Mouse (Mus musculus) forebrain, postnatal 0 days (tissue): ENCODE results near the gene Cfap77. TPM values are rescaled to one million over a fixed set of nuclear protein-coding genes. Genes with fewer than 3 reads are reported as not detected.

Experiments used
- ATAC-seq: fragments of 200-750 bp; cut with Nextera tagmentation; 2 replicates; pipeline ENCODE4 v1.8.0; 2017; ENCODE audit warnings: mild to moderate bottlenecking, moderate library complexity
- DNase-seq: peaks from one replicate; pipeline ENCODE4 v3.0.0-alpha.2; 2015
- H3K27ac ChIP-seq: fragments of 300-500 bp; sonication (generic); 2 replicates; pipeline ENCODE4 v1.5.1; 2014; ENCODE audit warnings: low read depth, mild to moderate bottlenecking, antibody characterized with exemption, low read length, moderate library complexity, mixed read lengths
- H3K27me3 ChIP-seq: fragments of 300-500 bp; sonication (generic); 2 replicates; pipeline ENCODE4 v1.6.1; 2014; ENCODE audit warnings: mild to moderate bottlenecking, low read length, mixed read lengths; ENCODE audit not compliant: insufficient read depth
- H3K36me3 ChIP-seq: fragments of 300-500 bp; sonication (generic); 2 replicates; pipeline ENCODE4 v1.6.1; 2014; ENCODE audit warnings: mild to moderate bottlenecking, moderate library complexity; ENCODE audit not compliant: insufficient read depth
- H3K4me1 ChIP-seq: fragments of 300-500 bp; sonication (generic); 2 replicates; pipeline ENCODE4 v1.6.1; 2014; ENCODE audit warnings: antibody characterized with exemption; ENCODE audit not compliant: insufficient read depth
- H3K4me2 ChIP-seq: fragments of 300-500 bp; sonication (generic); 2 replicates; pipeline ENCODE4 v1.6.1; 2014; ENCODE audit warnings: low read depth, mild to moderate bottlenecking, moderate library complexity
- H3K4me3 ChIP-seq: fragments of 300-500 bp; sonication (generic); 2 replicates; pipeline ENCODE4 v1.5.1; 2014; ENCODE audit warnings: low read depth, low read length, mixed read lengths
- H3K9ac ChIP-seq: fragments of 300-500 bp; sonication (generic); 2 replicates; pipeline ENCODE4 v1.6.1; 2014; ENCODE audit warnings: mild to moderate bottlenecking
- H3K9me3 ChIP-seq: fragments of 300-500 bp; sonication (generic); 2 replicates; pipeline ENCODE4 v1.6.1; 2016; ENCODE audit warnings: low read length
- CTCF ChIP-seq: sonication (generic); IDR thresholded peaks from 2 replicates; pipeline ENCODE4 v1.5.1; 2016; ENCODE audit warnings: antibody characterized with exemption, control low read depth, low read depth
- WGBS: fragments of 180-500 bp; shearing (Covaris S2); extraction: QIAGEN DNeasy Blood & Tissue Kit; methylation state at CpG from one replicate; pipeline ENCODE4 v1.1.7; 2014; 5-methylcytosine and 5-hydroxymethylcytosine counted together
- polyA plus RNA-seq: library from polyadenylated mRNA; unstranded; fragments of >200 nt; fragmentation: Nextera tagmentation; extraction: Ambion mirVana; gene quantifications from 2 replicates; pipeline ENCODE4 v1.2.1, GENCODE M21; 2015
- total RNA-seq: library from RNA; depleted of rRNA; stranded (reverse); fragments of >200 nt; gene quantifications from 2 replicates; pipeline ENCODE4 v1.2.3, GENCODE M21; 2014

Gene Cfap77
- total and polyA plus RNA-seq, 2 experiments from 2014 or later, result 0.57 to 0.59 TPM

DNA sequence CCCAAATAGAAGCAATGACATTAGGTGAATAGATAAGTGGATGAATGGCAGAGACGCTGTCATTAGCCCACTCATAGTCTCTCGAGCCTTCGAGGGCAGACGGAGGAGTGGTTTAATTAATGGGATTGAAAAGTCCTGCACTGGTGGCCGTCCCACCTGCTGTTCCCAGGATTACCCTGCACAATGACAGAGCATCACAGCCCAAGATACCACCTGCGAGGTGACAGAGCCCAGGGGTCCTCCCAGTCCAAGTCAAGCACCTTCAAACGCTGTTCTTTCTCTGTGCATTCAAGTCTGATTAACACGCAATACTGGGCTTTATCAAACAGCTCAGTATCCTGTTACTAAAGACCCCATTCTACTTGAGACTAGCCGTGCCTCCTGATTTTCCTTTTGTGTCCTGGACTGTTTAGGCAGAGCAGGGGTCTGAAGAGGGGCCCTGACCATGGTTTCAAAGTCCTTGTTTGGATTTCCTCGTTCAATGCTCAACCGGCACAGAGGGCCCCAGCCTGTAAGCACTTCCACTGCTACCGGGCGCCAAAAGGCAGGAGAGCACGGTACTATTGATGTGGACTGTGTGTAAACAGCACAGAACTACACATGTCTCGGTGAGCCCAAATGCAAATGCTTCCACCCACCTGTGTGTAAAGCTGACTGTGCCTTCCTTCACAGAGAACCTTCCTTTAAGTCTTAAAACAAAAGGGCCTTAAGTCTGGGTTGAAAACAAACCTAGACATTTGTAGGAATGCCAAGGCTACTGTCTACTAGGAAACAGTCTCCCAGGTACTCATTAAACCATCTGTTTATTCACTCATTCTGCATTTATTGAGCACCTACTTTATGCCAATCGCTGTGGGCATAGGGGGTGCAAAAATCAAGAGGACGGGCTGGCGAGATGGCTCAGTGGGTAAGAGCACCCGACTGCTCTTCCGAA is 20.1 kb downstream of the Cfap77 start:
- Histone ChIP-seq H3K9me3 (no peaks in the 10 kb centered on the region), H3K4me3 (no peak overlapping the region), H3K27me3 (peaks cover 31% of the 10 kb centered on the region), H3K4me2 (no peak overlapping the region), H3K4me1 (no peaks in the 10 kb centered on the region), H3K36me3 (no peaks in the 10 kb centered on the region), H3K9ac (no peak overlapping the region), H3K27ac (no peak overlapping the region)
- WGBS, result 30% methylated on average over 20 of the region's 20 CpGs
- TF ChIP-seq CTCF, result no peak
- DNase-seq, result no peak
- no peak for ATAC-seq

DNA sequence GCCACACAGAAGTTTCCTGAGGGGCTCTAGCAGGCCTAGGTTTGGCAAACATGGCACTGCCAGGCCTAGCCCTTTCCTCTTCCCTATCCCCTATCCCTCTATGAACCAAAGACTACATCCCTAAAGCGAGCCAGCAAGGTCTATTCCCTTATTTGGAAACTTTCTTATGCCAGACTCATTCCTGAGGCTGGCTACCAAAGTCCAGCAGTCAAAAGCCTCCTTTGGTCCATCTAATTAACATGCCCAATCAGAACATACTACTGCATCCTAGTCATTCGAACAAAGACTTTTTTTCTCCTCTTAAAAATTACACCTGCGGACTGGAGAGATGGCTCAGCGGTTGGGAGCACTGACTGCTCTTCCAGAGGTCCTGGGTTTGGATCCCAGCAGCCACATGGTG is 22.9 kb downstream of the Cfap77 start:
- Histone ChIP-seq H3K4me2 (no peak overlapping the region), H3K27me3 (peaks cover 12% of the 10 kb centered on the region; the same call in 1 of the 2 replicates), H3K4me1 (no peaks in the 10 kb centered on the region), H3K27ac (no peak overlapping the region), H3K9me3 (no peaks in the 10 kb centered on the region), H3K36me3 (no peaks in the 10 kb centered on the region), H3K4me3 (no peak overlapping the region), H3K9ac (no peak overlapping the region)
- 88% methylated on average over 4 of the region's 4 CpGs for WGBS
- TF ChIP-seq CTCF, result no peak
- DNase-seq (no peak), ATAC-seq (no peak)

DNA sequence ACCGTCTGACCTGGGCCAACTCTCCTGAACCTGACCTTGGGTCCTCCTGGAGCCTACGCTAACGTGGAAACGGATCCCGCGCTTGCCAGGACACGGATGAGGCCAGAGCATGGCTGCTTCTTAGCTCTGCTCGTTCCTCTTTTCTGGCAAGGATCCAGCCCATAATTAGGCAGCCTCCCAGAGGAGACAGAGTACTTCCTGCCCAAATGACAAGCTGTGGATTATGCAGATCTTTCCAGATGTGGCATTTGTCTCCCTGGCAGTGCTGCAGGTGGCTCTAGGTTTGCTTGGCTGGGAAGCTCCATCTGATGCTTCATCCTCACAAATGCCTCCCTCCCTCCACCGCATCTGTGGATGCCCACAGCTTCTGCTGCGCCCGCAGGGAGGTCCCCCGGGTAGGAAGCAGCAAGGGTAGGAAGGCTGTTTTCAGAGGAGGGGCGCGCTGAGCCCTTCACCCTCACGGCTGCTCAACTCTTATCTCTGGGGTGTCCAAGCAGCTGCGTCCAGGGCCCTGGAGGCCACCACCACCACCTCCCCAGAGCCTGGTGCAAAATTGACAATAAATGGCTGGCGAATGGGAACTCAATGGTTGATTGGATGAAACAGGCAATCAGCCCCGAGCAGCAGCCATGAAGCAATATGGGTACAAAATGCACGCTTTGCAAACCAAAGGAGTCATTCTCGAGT is 24.7 kb downstream of the Cfap77 start:
- Histone ChIP-seq H3K27ac (no peak overlapping the region), H3K4me3 (no peak overlapping the region), H3K4me2 (no peak overlapping the region), H3K9me3 (no peaks in the 10 kb centered on the region), H3K27me3 (peaks cover 3% of the 10 kb centered on the region; the same call in 1 of the 2 replicates), H3K9ac (no peak overlapping the region), H3K36me3 (no peaks in the 10 kb centered on the region), H3K4me1 (no peaks in the 10 kb centered on the region)
- ATAC-seq (peak; percentile 54), DNase-seq (peak; percentile 70)
- 30% methylated on average over 20 of the region's 20 CpGs for WGBS
- TF ChIP-seq CTCF, result no peak

DNA sequence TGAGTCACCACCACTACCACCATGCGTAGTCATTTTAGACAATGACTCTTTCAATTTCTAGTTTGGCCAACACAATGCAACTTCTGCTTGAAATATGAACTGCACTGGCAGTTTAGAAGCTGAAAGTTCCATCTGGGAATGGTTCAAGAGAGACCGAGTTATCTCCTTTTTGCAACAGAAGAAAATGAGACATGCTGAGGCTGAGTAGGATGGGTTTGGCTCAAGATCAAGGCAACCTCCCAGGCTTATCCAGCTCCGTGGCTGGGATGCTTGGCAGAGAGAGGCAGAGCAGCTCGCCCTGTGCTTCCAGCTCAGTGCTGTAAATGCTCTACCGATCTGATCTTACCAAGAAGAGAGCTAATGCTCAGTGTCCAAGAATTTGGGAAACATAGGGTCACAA is 29.6 kb downstream of the Cfap77 start:
- 59% methylated on average over 5 of the region's 5 CpGs for WGBS

DNA sequence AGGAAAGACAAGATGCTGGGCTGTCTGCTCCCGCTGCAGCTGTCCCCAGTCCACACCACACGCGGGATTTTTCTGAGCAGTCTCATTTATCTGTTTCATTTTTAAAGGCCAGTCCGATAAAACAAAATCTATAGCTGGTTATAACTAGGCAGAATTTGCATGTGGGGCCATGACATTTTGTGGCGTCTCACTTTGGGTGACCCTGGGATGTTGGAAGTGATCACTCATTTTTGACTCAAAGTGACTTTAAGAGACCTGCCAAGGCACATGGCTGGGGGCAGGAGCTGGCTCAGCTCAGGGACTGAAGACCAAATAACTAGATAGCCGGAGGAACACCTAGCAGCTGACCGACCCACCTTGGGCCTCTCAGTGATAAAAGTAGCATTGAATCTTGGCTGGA is 31.9 kb downstream of the Cfap77 start:
- no peak for ATAC-seq
- no peak overlapping the region for H3K9ac ChIP-seq

More for the DNA sequence above, 29.6 kb downstream of the Cfap77 start:
- no peak for DNase-seq
- Histone ChIP-seq H3K9ac (no peak overlapping the region), H3K4me3 (no peak overlapping the region), H3K27ac (no peak overlapping the region), H3K9me3 (no peaks in the 10 kb centered on the region), H3K36me3 (no peaks in the 10 kb centered on the region), H3K4me2 (no peak overlapping the region), H3K27me3 (peaks cover 3% of the 10 kb centered on the region; the same call in 1 of the 2 replicates), H3K4me1 (no peaks in the 10 kb centered on the region)
- TF ChIP-seq CTCF, result no peak
- no peak for ATAC-seq

DNA sequence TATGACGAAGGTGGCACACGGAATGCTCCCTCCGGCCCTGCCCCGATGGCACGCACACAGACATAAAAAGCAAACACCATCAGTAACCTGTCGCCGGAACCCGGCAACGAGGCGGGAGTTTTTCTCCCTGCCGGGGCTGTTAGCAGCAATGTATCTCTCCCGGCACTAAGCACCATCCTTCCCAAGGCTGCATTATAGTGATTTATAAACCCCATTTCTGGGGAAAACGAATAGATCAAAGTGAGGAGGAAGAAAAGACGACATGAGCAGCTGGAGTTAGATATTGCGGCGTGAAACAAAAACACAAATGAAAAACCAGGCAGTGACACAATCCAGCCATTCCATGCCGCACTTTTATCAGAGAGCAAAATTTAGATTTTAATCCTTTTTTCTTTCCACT is 33.8 kb downstream of the Cfap77 start:
- Histone ChIP-seq H3K4me2 (no peak overlapping the region), H3K27me3 (no peaks in the 10 kb centered on the region), H3K4me1 (peaks cover 3% of the 10 kb centered on the region; the same call in 1 of the 2 replicates), H3K9me3 (no peaks in the 10 kb centered on the region), H3K4me3 (no peak overlapping the region), H3K36me3 (no peaks in the 10 kb centered on the region), H3K9ac (no peak overlapping the region), H3K27ac (no peak overlapping the region)
- DNase-seq, result no peak
- ATAC-seq, result no peak
- WGBS, result 67% methylated on average over 17 of the region's 17 CpGs
- no peak for TF ChIP-seq CTCF

More for the DNA sequence above, 31.9 kb downstream of the Cfap77 start:
- WGBS, result 93% methylated on average over 7 of the region's 7 CpGs
- DNase-seq, result no peak
- no peak for TF ChIP-seq CTCF
- Histone ChIP-seq H3K27me3 (no peaks in the 10 kb centered on the region), H3K4me1 (no peaks in the 10 kb centered on the region), H3K4me3 (no peak overlapping the region), H3K9me3 (no peaks in the 10 kb centered on the region), H3K27ac (no peak overlapping the region), H3K36me3 (no peaks in the 10 kb centered on the region), H3K4me2 (no peak overlapping the region)

DNA sequence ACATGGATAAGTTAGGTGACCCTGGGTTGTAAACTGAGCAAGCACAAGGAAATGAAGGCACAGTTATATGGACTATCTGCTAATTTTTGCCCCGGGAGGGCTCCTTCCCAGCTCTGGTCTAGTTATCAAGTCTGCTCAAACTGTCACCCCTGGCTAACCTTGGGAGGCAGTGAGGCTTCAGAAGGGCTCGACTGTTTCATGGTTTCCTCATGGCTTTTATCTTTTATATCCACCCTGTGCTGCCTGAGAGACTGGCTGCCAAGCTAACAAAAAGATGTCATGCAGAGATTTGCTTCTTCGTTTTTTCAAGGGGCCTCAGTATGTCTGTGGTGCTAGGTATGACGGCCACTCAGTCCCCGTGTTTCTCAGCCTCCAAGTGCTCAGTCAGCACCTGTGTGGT is 36.2 kb downstream of the Cfap77 start:
- WGBS, result 49% methylated on average over 5 of the region's 5 CpGs
- no peak overlapping the region for H3K4me3 ChIP-seq
- no peak for TF ChIP-seq CTCF
- H3K27ac ChIP-seq, result no peak overlapping the region
- H3K9ac ChIP-seq, result no peak overlapping the region
- no peaks in the 10 kb centered on the region; the same call in 1 of the 2 replicates for H3K27me3 ChIP-seq
- H3K4me1 ChIP-seq, result peaks cover 3% of the 10 kb centered on the region; the same call in 1 of the 2 replicates
- no peak for ATAC-seq
- DNase-seq, result no peak
- no peaks in the 10 kb centered on the region for H3K9me3 ChIP-seq
- no peak overlapping the region for H3K4me2 ChIP-seq
- no peaks in the 10 kb centered on the region for H3K36me3 ChIP-seq
